Mouse (Mus musculus) natural killer cell, adult 2 months (primary cell): ENCODE measurements around the gene Slc22a2.
"Not testable (repeated sequence)": the region's sequence is repeated elsewhere in the genome, so short reads cannot be mapped to it uniquely, and the experiment has no call there.

ENCODE experiments used
- DNase-seq, 2 experiments: peaks; one replicate each; pipeline ENCODE4 v3.0.0; 2022; ENCODE audit warnings: low spot score in 2 of 2

Slc22a2 gene

GRCm38 (mm10) chr17:12583991-12584390 lies at the start of gene Slc22a2:
Gene Slc22a2 (plus strand): TSS chr17:12584132.
- DNase-seq = no peak

GRCm38 (mm10) chr17:12534353-12535145 lies 49.4 kb upstream of the Slc22a2 start:
- peak; percentile 48 to 50 for DNase-seq

DNA sequence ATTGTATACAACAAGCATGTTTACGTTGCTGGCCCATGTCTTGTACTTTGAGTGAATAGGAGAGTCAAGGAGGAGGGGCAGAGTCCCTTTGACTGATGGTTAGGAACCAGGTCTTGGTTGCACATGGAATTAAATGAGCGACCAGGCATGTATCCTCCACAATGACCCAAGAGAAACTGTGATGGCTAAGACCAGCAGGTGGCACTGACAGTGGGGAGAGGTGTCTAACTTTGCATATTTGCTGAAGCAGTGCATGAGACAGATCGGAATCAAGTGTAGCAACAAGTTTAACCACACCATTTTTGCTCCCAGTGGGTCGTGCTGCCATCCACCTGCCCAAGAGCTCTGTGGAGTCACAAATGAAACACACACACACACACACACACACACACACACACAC lies 21.7 kb upstream of the Slc22a2 start:
- DNase-seq = no peak

DNA sequence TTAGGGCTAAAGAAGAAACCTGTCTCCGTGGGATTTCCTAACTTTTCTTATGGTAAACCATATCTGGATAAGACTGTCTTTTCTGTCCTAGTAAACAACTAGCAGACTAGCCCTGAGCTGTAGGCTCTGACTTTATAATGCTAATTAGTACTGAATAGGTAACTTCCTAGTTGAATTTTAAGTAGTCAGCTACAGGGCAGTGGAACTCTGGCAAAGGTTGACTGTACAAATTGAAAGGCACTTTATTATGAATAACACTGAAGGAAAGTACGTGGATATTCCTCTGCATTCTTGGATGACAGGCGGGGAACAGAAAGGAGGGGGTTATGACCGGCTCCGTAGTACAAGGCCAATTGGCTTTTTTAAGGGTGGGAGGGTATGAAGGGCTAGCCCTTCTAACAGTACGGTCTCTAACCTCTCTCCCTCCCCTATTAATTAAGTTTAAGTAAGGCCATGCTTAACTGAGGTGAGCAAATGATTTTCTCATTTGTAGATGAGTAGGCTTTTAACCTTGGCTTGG lies 19.4 kb upstream of the Slc22a2 start:
- not testable (repeated sequence) for DNase-seq

DNA sequence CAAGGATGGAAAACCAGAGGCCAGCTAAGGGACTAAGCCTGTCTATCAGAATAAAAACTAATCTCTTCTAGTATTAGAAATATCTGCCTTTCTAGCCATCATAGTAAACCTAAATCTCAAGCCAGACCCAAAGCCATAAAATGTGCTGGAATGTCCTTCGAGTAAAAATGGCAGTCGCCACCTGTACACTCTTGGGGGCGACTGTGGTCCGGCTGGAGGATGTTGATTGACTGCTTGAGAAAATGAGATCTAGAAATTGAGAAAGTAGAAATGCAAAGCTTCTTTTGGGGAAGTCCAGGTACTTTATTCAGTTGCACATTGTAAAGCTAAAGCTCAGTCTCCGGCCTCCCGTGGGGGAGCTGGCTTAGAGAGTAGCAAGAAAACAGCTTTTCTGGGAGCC lies 18.5 kb upstream of the Slc22a2 start:
- no peak for DNase-seq

DNA sequence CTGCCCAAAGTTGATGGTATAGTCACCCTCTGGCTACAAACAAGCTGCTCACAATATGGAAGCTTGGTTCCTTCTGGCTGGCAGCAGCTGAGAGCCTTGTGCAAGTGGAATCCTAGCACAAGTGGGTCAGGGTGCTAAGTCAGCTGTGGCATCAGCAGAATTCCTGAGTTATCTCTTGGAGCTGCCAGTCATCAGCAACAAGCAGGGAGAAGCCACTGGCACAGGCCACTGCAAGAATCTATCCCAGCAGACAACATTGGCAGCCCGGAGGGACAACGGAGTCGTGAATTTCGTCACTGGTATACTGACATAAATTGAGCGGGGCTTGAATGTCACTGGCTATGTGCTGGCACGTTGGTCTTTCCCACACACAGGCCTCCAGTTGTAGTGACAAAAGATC lies 12.6 kb upstream of the Slc22a2 start:
- no peak for DNase-seq

DNA sequence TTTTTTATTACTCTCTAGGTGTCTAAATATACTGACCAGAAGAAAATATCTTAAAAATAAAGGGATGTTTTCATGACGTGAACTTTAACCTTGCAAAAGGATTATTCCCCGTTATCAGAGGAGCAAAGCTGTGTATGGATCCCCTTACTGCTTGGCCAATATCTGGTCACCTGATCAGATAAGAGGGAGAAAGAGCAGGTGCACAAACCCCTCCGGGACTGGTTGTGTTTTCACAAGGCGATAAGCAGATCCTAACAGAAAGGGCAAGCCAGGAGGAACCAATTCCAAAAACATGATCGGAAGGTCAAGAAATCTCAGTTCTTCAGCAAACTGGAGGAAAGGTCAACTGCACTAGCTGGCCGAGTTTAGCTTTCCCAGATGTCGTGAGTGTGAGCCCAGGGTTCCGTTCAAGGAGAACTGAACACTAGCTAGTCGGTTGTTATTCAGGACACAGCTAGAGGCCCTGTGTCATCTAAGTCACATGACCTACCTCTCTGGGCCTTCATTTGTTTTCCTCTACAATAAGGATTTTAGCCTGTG lies 11.9 kb upstream of the Slc22a2 start:
- no peak for DNase-seq

DNA sequence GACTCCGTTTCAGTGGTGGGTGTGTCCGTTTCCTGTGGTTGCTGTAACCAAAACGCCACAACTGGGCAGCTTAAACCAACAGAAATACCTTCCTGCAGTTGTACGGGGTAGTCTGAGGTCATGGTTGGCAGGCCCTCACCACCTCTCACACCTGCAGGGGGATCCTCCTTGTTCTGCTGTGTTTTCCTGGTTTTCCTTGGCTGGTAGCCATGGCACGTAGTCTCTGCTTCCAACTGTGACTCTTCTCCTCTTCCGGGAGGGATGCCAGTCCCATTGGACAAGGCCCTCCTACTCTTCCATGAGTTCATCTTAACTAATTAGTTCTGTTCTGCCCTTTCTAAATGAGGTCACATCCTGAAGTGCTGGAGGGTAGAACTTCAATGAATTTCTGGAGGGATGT lies 8.5 kb upstream of the Slc22a2 start:
- DNase-seq = peak in 1 of 2 experiments; percentile 16

DNA sequence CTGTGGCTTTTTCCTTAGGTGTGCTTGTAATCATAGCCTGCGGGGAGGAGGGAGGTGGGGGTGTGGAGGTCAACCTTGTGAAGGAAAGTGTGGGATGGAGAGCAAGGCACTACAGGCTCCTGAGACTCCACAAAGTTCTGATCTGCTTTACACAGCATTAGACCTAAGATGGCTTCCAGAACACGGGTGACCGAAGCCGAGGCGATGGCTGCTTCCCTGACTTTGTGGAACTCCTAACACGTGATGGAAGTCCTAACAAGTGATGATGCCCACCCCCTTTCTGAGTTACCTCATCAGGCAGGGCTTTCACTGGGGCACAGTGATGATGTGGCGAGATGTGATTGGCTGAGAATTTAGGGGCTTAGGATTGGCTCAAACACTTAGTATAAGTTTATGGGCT lies 6.8 kb upstream of the Slc22a2 start:
- DNase-seq = no peak

GRCm38 (mm10) chr17:12585366-12585765 lies 1.4 kb downstream of the Slc22a2 start:
- DNase-seq = no peak

- no peak for DNase-seq
Measured at GRCm38 (mm10) chr17:12586966-12587365, 3.0 kb downstream of the Slc22a2 start.

DNA sequence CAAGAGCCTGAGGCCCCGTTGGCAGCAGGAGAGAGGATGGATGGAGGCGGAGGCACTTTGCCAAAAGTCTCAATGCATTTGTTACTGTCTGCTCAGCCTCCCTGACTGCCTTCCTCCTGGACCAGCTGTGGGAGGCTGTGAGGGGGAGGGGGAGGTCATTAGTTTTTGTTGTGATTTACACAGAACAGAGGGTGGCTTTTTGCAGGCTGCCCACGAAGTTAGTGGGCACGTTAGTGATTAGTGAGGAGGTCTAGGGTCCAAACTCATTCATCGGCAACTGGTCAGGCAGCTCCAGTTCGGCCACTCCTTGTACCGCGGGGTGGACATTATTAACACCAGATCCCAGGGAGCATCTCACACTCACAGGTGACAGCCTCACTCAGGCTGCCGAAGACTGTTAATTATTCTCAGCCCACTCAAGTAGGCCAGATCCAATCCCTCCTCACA lies 4.9 kb downstream of the Slc22a2 start:
- no peak for DNase-seq

DNA sequence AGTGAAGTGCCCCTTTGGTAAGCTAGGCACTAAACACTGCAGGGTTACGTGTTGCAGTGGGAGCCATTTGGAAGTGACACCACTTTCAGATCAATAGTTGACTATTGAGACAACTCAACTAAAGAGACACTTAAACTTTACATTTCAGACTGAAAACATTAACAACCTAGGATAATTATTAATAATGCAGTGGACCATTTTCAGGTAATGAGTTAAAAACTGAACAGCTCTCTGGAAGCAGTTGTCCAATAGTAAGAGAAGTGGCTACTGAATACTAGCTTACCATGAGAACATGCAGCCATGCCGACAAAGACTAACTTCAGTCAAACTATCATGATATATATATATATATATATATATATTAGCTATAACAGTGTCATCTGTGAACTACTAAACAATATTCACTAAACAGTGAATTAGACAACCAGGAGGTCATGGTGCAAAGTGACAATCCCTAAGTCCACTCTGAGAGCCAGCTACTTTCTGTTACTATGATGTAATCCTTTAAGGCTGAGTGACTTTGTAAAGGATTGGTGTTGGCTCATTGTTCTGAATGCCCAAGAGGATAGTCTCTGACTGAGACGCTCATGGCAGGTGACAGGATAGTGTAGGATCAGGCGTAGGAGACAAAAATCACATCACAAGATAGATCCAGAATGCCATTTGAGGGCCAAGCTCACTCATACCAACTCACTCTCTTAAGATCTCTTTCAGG lies 7.1 kb downstream of the Slc22a2 start:
- DNase-seq = no peak

GRCm38 (mm10) chr17:12595846-12596515 lies 12.0 kb downstream of the Slc22a2 start:
- no peak for DNase-seq

GRCm38 (mm10) chr17:12606634-12607033 lies 22.7 kb downstream of the Slc22a2 start:
- no peak for DNase-seq

GRCm38 (mm10) chr17:12607202-12607601 lies 23.3 kb downstream of the Slc22a2 start:
- DNase-seq = no peak

DNA sequence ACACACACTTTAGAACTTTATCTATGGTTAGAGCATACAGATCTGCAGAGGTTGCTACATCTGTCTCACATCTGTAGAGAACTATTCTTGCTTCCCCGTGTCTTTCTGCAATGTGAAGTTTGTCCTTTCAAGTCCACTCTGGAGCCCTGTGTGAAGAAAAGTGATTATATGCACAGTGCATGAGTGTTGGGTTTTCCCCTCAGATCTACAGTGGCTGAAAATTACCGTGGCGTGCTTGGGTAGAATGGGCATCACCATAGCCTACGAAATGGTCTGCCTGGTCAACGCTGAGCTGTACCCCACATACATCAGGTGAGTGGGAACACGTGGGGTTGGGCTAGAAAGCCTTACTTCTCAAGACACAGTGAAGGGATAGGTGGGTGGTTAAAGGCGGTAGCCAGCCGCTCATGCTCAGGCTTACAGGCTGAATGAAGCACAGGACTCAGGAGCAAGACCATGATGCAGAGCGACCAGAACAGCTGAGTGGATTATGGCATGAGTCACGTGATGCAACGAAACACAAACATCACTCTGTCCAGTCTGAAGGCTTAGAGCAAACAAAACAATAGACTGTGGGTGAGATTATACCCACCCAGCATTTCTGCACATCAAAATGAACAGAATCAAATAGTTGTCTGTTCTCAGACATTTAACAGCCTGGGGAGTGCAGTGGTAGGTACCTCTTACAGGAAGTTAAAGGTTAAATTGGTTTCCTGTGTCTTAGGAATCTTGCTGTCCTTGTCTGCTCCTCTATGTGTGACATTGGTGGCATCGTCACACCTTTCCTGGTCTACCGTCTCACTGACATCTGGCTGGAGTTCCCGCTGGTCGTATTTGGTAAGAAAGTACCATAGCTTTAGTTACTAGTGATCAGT lies 30.8 kb downstream of the Slc22a2 start:
- DNase-seq = no peak

GRCm38 (mm10) chr17:12615429-12615828 lies 31.5 kb downstream of the Slc22a2 start:
- DNase-seq = no peak

DNA sequence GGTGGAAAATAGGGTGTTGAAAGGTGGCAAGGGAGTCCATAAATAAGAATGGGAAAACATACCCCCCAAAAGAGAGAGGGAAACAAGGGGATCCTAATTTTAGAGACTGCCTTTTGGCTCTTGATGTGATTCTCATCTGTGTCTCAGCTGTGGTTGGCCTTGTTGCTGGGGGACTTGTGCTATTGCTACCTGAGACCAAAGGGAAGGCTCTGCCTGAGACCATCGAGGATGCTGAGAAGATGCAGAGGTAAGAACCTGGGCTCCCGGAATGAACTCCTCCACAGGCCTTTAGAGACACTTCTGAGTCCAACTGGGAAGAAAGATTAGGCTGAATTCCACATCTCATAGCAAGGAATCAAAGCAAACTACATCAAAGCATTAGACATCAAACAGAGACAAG lies 35.7 kb downstream of the Slc22a2 start:
- DNase-seq = no peak

DNA sequence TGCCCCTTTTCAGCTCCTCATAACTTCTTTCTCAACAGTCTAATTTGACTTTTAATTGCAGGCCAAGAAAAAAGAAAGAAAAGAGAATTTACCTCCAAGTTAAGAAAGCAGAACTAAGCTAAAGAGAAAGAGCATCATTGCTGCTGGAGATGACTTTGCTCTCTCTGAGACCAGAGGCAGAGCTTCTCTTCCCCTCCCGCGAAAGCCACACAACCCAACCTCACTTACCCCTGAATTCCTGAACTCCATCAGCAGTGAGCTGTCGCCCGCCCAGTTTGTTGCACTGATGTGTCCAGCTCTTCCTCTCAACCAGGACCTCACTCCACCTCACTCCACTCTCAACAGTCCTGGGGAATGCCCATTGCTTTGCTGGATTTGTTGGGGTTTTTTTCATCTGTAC lies 44.1 kb downstream of the Slc22a2 start:
- DNase-seq = no peak
